Mouse (Mus musculus): ENCODE data around the gene Gm10803.

DNA sequence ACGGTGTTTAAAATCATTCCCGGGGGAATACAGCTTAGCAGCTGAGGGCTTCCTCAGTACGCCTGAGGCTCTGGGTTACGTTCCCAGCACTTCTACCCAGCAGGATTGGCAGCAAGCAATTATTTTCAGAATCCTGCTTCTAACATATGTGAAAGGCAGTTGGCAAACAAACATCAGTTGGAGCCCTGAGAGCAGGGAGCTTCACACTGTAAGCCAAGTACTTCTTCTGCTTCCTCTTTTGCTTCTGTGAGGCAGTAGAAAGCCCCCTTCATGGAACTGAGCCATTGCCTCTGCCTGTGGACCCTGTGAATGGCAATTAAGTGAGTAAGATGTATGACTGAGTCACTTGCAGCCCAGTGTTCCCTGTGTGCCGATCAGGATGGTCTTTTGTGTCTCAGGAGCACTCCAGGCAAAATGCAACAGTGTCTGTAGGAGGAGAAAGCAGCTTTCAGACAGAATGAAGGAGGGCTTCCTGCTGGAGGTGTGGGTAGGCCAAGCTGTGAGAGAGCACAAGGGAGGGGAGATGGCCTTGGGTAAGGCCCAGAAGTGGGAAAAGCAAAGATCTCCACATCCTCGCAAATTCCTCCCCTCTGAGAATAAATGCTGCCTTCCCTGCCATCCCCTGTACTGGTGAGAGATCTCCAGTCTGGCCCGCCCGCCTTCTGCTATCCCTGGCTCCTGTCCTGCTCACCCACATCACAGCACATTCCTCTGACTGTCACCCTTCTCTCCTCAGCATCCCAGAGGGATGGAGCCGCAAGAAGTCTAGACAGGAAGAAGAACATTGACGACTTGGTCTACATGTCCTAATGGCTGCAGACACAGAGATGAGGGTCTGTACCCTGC is 7.5 kb upstream of the Gm10803 start:
- TF ChIP-seq CTCF (IDR thresholded peaks at IDR 0.05) (no peak), EP300 (IDR thresholded peaks at IDR 0.05) (no peak)

All from lung, postnatal 0 days (tissue).